Mouse (Mus musculus): ENCODE data around the gene Kat8. TPM values are rescaled to one million over a fixed set of nuclear protein-coding genes. Genes with fewer than 3 reads are reported as not detected.
"Not testable (repeated sequence)": the region's sequence is repeated elsewhere in the genome, so short reads cannot be mapped to it uniquely, and the experiment has no call there.

Gene Kat8
- polyA plus RNA-seq, 1 experiment = 12.2 TPM

DNA sequence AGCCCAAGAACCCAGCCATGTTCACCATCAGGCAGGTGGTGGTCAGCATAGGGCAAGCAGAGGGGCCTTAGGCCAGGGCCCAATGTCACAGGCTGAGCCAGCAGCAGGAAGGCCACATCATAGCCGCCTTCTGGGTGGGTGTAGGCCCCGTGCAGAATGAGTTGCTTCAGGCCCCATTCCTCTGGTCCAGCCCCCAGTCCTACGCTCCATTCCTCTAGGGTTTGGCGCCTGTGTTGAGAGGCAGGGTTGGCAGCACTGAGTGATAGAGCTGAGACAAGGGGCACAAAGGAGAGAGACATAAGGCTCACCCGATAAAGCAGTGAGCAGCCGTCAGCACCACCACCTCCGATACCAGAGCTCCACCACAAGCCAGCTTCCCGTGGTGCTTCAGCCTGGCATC lies 25.1 kb upstream of the Kat8 start:
- no peak for TF ChIP-seq CTCF (conservative IDR thresholded peaks at IDR 0.05; ENCODE audit: insufficient read depth, insufficient read length, low read depth, low read length)
- no peak for TF ChIP-seq POLR2A (IDR thresholded peaks at IDR 0.05; ENCODE audit: low read depth, low read length)
- Histone ChIP-seq H3K4me3 (ENCODE audit: insufficient read depth, low read depth, low read length) (no peak overlapping the region), H3K4me1 (ENCODE audit: control insufficient read depth, insufficient read depth, low read length) (peaks cover 4% of the 10 kb centered on the region; the same call in 1 of the 2 replicates), H3K36me3 (ENCODE audit: control insufficient read depth, insufficient read depth, low read length) (no peaks in the 10 kb centered on the region; the same call in none of the 2 replicates), H3K27me3 (replicated peaks; ENCODE audit: control insufficient read depth, insufficient read depth, low read length) (no peaks in the 10 kb centered on the region), H3K27ac (ENCODE audit: insufficient read depth, low read depth, low read length) (no peak overlapping the region)
- DNase-seq = no peak
- 84% methylated on average over 8 of the region's 8 CpGs for WGBS

DNA sequence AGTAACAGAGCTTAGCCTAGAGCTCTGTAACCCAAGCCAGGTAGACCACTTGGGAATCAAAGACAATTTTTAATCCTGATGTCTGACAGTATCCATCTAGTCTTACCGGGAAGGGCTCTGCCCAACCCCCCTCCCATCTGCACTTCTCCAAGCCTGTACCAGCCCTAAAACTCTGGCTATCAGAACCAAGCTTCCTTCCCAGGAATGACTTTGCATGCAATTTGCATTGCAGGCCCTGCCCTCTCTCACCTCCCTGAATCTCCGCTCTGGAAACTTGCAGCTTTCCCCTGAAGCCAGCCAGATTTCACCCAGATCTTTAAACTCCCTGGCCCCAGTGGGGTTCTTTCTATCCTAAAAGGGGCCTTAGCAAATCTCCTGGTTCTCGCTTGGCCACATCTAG lies 24.5 kb upstream of the Kat8 start:
- no peak for DNase-seq
- H3K36me3 ChIP-seq (ENCODE audit: control insufficient read depth, insufficient read depth, low read length) = no peaks in the 10 kb centered on the region; the same call in 1 of the 2 replicates
- peaks cover 4% of the 10 kb centered on the region; the same call in 1 of the 2 replicates for H3K4me1 ChIP-seq (ENCODE audit: control insufficient read depth, insufficient read depth, low read length)
- H3K27me3 ChIP-seq (replicated peaks; ENCODE audit: control insufficient read depth, insufficient read depth, low read length) = no peaks in the 10 kb centered on the region
- H3K27ac ChIP-seq (ENCODE audit: insufficient read depth, low read depth, low read length) = no peak overlapping the region
- WGBS = 80% methylated on average over 3 of the region's 3 CpGs
- H3K4me3 ChIP-seq (ENCODE audit: insufficient read depth, low read depth, low read length) = no peak overlapping the region
- TF ChIP-seq CTCF (conservative IDR thresholded peaks at IDR 0.05; ENCODE audit: insufficient read depth, insufficient read length, low read depth, low read length) (no peak), POLR2A (IDR thresholded peaks at IDR 0.05; ENCODE audit: low read depth, low read length) (no peak)

DNA sequence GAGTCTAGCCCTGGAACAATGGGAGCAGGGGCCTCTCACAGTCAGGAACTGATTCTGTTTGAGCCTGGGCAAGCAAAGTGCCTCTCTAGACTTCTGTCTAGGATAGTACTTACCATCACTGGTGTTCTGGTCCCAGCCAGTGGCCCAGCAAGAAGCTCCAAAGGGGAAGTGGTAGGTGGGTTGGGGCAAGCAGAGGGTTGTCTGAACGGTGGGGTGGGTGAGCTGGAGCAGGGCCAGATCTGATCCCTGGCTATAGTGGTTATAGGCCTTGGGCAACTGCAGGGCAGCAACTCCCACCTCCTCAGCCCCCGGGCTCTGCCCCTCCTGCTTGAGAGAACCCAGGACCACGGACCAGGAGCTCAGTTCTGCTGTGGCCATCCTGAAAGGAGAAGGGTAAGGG lies 23.5 kb upstream of the Kat8 start:
- Histone ChIP-seq H3K36me3 (ENCODE audit: control insufficient read depth, insufficient read depth, low read length) (no peaks in the 10 kb centered on the region; the same call in 1 of the 2 replicates), H3K4me1 (ENCODE audit: control insufficient read depth, insufficient read depth, low read length) (peaks cover 2% of the 10 kb centered on the region; the same call in 1 of the 2 replicates), H3K4me3 (ENCODE audit: insufficient read depth, low read depth, low read length) (no peak overlapping the region), H3K27ac (ENCODE audit: insufficient read depth, low read depth, low read length) (no peak overlapping the region), H3K27me3 (replicated peaks; ENCODE audit: control insufficient read depth, insufficient read depth, low read length) (no peaks in the 10 kb centered on the region)
- WGBS = 40% methylated on average over 3 of the region's 3 CpGs
- DNase-seq = no peak
- TF ChIP-seq CTCF (conservative IDR thresholded peaks at IDR 0.05; ENCODE audit: insufficient read depth, insufficient read length, low read depth, low read length) (no peak), POLR2A (IDR thresholded peaks at IDR 0.05; ENCODE audit: low read depth, low read length) (no peak)

DNA sequence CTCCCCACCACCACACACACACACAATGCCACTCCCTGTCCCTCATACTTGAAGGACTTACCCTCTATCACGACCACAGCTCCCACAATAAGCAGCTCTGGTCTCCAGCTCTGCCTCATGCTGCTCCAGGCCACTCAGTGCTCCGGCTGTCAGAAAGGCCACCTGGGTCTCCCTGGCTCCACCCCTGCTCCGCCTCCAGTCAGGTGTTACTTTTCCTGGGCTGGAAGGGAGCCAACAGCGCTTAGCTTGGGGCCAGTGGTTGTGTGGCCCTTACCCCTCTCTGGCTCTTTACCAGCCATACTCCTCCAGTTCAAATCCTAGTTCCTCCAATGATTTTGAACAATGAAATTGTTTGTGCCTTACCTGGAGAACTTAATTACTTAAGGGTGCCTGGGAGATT lies 21.5 kb upstream of the Kat8 start, which contains the start of gene Prss53:
Gene Prss53 (minus strand): TSS at position 173 of the 400 bp plus-strand sequence.
- H3K27ac ChIP-seq (ENCODE audit: insufficient read depth, low read depth, low read length) = no peak within 1 kb of the TSS
- DNase-seq = peak; percentile 89
- no peaks in the 10 kb centered on the region; the same call in 1 of the 2 replicates for H3K36me3 ChIP-seq (ENCODE audit: control insufficient read depth, insufficient read depth, low read length)
- 20% methylated on average over 4 of the region's 4 CpGs for WGBS
- TF ChIP-seq POLR2A (IDR thresholded peaks at IDR 0.05; ENCODE audit: low read depth, low read length) = no peak
- no peak for TF ChIP-seq CTCF (conservative IDR thresholded peaks at IDR 0.05; ENCODE audit: insufficient read depth, insufficient read length, low read depth, low read length)
- H3K27me3 ChIP-seq (replicated peaks; ENCODE audit: control insufficient read depth, insufficient read depth, low read length) = no peaks in the 10 kb centered on the region
- no peaks in the 10 kb centered on the region; the same call in 1 of the 2 replicates for H3K4me1 ChIP-seq (ENCODE audit: control insufficient read depth, insufficient read depth, low read length)
- no peak within 1 kb of the TSS for H3K4me3 ChIP-seq (ENCODE audit: insufficient read depth, low read depth, low read length)

DNA sequence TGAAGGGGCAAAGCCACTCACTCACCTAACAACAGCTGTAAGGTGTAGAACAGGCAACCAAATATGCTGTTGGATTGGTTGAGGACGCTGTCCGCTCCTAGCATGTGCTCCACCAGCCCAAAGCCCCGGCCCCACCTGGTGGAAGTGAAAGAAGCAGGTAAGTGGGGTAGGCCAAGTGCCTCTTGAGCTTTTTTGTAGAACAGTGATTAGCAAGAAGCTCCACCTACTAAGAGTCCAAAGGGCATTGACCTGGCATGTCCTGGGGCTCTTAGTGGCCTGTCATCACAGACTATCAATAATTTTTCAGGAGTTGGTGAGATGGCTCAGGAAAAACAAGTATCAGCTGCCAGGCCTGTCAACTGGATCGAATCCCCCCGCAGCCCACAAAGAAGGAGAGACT lies 17.8 kb upstream of the Kat8 start:
- Histone ChIP-seq H3K27me3 (replicated peaks; ENCODE audit: control insufficient read depth, insufficient read depth, low read length) (no peaks in the 10 kb centered on the region), H3K36me3 (ENCODE audit: control insufficient read depth, insufficient read depth, low read length) (no peaks in the 10 kb centered on the region), H3K4me1 (ENCODE audit: control insufficient read depth, insufficient read depth, low read length) (no peaks in the 10 kb centered on the region; the same call in 1 of the 2 replicates), H3K27ac (ENCODE audit: insufficient read depth, low read depth, low read length) (no peak overlapping the region), H3K4me3 (ENCODE audit: insufficient read depth, low read depth, low read length) (no peak overlapping the region)
- TF ChIP-seq CTCF (conservative IDR thresholded peaks at IDR 0.05; ENCODE audit: insufficient read depth, insufficient read length, low read depth, low read length) = no peak
- TF ChIP-seq POLR2A (IDR thresholded peaks at IDR 0.05; ENCODE audit: low read depth, low read length) = no peak
- DNase-seq = peak; percentile 67
- 48% methylated on average over 5 of the region's 5 CpGs for WGBS

DNA sequence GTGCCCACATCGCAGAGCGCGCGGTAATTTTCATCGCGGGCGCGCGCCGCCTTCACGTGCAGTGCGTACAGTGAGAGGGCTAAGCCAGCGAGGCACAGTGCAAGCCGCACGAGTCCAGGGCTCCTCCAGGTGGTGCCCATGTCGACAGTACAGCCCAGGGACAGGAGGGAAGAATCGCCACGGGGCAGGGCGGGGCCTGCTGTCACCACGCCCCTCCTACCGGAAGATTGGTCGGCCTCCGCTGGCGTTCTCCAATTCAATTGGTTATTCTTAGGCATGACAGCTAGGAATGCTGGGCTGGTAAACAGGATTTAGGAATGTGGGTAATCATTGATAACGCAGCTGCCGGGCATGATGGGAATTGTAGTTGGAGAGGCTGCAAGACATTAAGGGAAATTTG lies 16.9 kb upstream of the Kat8 start, which contains the start of the genes Gm21974 and Vkorc1:
Gene Gm21974 (minus strand): TSS at position 13 of the 400 bp plus-strand sequence.
Gene Vkorc1 (minus strand): TSS at position 176 of the 400 bp plus-strand sequence.
- TF ChIP-seq POLR2A (IDR thresholded peaks at IDR 0.05; ENCODE audit: low read depth, low read length) = peak; percentile 49
- peak; percentile 48; the same call in 1 of the 2 replicates for TF ChIP-seq CTCF (conservative IDR thresholded peaks at IDR 0.05; ENCODE audit: insufficient read depth, insufficient read length, low read depth, low read length)
- H3K36me3 ChIP-seq (ENCODE audit: control insufficient read depth, insufficient read depth, low read length) = no peaks in the 10 kb centered on the region
- H3K27me3 ChIP-seq (replicated peaks; ENCODE audit: control insufficient read depth, insufficient read depth, low read length) = no peaks in the 10 kb centered on the region
- peak within 1 kb of the TSS; percentile 57 for H3K27ac ChIP-seq (ENCODE audit: insufficient read depth, low read depth, low read length)
- no peaks in the 10 kb centered on the region; the same call in 1 of the 2 replicates for H3K4me1 ChIP-seq (ENCODE audit: control insufficient read depth, insufficient read depth, low read length)
- DNase-seq = peak; percentile 99
- 1% methylated on average over 26 of the region's 26 CpGs for WGBS
- H3K4me3 ChIP-seq (ENCODE audit: insufficient read depth, low read depth, low read length) = peak within 1 kb of the TSS; percentile 79

DNA sequence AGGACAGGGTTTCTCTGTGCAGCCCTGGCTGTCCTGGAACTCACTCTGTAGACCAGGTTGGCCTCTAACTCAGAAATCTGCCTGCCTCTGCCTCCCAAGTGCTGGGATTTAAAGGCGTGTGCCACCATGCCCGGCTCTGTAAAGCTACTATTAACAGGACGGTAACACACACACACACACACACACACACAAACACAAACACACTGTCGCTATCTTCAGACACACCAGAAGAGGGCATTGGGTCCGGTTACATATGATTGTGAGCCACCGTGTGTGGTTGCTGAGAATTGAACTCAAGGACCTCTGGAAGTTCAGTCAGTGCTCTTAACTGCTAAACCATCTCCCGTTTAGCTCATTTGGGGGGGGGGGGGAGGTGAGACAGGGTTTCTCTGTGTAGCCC lies 16.4 kb upstream of the Kat8 start:
- not testable (repeated sequence) for H3K36me3 ChIP-seq (ENCODE audit: control insufficient read depth, insufficient read depth, low read length); H3K27me3 ChIP-seq (replicated peaks; ENCODE audit: control insufficient read depth, insufficient read depth, low read length); H3K4me3 ChIP-seq (ENCODE audit: insufficient read depth, low read depth, low read length); H3K4me1 ChIP-seq (ENCODE audit: control insufficient read depth, insufficient read depth, low read length); DNase-seq
- WGBS = 74% methylated on average over 7 of the region's 7 CpGs
- H3K27ac ChIP-seq (ENCODE audit: insufficient read depth, low read depth, low read length) = peak overlapping the region; percentile 17; the same call in 1 of the 2 replicates

Measured in kidney, adult 2 months (tissue).